Mouse (Mus musculus) heart, adult 18-20 months (tissue): ENCODE data around the gene Tmem220. TPM values are rescaled to one million over a fixed set of nuclear protein-coding genes. Genes with fewer than 3 reads are reported as not detected.
A peak's percentile ranks its signal among the peaks of the same experiment; 100 is the strongest.
"Not testable (repeated sequence)": the region's sequence is repeated elsewhere in the genome, so short reads cannot be mapped to it uniquely, and the experiment has no call there.

ENCODE experiments used
- DNase-seq, 2 experiments: peaks; one replicate each; pipeline ENCODE4 v3.0.0; 2021 to 2022; ENCODE audit warnings: mixed read lengths in 1 of 2
- total RNA-seq, 2 experiments: library from RNA; stranded (reverse); gene quantifications; 2 replicates each; pipeline ENCODE4 v1.2.3; 2021

The Tmem220 gene
- total RNA-seq, 2 experiments from 2014 or later: 2.0 to 2.7 TPM

DNA sequence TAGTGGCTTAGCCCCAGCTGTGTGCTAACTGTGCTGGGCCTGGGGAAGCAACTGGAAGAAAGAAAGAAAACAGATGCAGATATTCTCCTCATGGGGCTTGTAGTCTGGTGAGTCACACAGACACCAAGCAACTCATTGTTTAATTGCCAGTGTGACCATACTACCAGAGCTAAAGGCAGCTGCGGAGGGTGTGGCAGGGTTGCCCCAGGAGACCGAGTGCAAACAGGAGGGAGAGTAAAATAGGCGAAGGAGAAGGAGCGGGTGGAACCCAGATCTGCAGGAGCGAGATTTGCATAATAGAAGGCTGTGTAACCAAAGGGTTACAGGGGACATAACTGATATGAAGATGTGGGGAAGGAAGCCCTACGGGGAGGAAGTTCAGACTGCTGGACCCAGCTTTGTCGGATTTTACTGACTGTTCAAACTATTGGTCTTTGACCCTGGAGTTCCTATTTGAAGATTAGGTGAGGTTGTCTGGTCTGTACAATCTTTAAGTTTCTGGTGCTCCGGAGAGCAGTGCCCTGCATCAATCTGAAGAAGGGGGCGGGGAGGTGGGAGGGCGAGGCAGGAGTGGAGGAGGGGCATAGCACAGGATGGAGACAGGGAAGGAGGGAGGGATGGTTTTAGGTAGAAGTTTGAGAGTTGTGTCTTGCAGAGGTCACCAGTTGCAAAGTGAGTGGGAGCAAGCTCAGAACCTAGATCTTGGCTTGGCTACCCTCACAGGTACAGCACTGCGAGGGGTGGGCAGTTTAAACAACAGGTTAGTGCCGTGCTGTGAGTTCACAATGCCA, 7.0 kb upstream of the Tmem220 start:
- DNase-seq: peak in 1 of 2 experiments; percentile 60

DNA sequence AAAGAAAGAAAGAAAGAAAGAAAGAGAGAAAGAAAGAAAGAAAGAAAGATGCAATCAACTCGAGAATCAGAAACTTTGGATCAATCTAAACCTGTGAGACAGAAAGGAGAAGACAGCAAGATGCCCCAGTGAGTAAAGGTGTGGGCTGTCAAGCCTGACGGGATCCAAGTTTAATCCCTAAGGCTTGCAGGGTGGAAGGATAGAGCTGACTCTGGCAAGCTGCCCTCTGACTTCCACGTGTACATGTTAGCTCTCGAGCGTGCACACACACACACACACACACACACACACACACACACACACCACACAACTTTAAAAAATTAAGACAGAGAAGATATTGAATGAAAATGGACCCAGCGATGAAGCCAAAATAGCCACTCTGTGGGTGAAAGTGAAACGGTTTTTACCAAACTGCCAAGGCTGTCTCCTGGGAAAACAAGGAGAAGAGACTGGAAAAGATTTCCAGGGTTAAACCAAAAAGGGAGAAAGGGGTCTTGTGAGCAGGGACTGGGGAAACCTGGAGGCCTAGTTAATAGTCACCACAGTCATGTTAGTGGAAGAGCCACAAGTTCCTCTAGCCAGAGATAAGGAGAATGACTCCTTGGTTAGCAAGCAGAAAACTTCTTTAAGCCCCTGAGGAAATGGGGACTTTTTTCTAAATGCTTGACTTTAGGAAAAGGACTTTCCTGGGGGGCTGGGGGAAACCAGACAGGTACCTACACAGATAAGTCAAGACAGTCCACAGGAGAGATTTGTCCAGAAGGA, 5.1 kb upstream of the Tmem220 start:
- DNase-seq: no peak

DNA sequence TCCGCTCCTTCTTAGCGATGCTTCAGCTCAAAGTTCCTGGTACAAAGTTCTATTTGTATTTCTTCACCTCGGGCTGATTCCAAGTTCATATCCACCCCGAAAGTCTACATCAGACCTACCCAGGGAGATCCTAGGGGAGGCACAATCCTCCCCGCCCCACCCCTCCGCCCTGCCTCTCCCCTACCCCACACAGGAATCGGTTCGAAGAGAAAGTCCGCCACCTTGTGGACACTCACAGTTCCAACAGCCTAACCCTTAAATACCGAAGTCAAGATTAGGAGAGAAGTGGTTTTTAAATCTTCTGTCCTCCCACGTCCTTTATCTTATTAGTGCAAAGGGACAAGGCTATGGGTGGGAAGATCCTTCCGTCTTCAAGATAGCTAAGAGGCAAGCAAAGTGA, 4.0 kb upstream of the Tmem220 start:
- DNase-seq: peak; percentile 68 to 83

DNA sequence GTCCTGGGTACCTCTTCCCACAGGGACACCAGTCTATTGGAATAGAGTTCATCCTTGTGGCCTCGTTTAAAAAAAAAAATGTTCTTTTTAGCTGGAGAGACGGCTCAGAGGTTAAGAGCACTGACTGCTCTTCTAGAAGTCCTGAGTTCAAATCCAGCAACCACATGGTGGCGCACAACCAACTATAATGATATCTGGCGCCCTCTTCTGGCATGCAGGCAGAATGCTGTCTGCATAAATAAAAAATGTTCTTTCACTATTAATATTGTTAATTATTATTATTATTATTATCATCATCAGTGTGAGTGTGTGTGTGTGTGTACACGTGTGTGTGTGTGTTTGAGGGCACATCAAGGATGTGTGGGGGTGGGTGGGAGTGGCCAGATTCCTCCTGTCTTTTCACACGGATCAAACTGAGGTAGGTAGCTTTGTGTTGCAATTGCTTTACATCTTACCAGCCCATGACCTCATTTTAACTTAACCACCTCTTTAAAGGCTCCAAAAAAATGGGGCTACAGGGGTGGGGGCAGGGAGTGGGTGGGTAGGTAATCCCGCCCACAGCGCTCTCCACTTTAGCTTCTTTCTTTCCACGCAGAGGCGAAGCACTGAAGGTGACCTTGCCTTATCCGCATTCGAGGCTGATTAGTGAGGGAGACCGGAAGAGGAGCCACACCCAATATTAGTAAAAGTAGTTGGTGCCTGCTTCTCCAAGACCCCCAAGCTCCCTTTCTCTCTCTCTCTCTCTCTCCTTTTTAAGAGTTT, 2.4 kb upstream of the Tmem220 start:
- DNase-seq: peak in 1 of 2 experiments; percentile 42

DNA sequence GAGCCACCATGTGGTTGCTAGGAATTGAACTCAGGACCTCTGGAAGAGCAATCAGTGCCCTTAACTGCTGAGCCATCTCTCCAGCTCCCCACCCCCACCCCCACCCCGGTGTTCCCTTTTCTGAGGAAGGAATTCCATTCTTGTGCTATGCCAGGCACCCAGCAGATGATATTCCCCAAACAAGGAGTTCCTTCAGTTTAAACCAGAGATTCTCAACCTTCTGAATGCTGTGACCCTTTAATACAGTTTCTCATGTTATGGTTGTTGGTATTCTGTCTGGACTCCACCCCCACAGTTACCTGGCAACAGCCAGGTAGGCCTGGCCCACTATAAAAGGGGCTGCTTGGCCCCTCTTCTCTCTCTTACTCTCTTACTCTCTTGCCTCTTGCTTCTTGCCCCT, 1.8 kb upstream of the Tmem220 start:
- DNase-seq: not testable (repeated sequence)

DNA sequence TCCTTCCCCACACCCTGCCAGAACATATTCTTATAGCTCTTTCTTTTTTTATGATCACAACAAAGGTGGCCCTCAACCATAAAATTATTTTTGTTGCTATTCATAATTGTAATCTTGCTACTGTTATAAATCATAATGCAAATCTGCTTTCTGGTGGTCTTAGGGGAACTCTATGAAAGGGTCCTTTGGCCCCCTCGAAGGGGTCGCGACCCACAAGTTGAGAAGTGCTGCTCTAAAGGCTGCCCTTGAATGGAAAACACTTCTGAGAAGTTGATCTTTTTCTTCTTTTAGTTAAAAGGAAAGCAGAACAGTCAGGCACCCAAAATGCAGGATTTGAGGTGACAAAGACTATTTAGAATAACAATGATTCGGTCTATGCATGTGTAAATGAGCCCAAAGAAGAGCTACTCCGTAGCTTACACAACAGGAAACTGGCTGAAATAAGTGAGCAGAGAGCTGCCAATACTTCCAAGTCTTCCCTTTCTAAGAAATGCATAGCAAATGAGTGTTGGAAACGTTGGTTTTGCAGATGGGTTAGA, 1.1 kb upstream of the Tmem220 start:
- DNase-seq: no peak

DNA sequence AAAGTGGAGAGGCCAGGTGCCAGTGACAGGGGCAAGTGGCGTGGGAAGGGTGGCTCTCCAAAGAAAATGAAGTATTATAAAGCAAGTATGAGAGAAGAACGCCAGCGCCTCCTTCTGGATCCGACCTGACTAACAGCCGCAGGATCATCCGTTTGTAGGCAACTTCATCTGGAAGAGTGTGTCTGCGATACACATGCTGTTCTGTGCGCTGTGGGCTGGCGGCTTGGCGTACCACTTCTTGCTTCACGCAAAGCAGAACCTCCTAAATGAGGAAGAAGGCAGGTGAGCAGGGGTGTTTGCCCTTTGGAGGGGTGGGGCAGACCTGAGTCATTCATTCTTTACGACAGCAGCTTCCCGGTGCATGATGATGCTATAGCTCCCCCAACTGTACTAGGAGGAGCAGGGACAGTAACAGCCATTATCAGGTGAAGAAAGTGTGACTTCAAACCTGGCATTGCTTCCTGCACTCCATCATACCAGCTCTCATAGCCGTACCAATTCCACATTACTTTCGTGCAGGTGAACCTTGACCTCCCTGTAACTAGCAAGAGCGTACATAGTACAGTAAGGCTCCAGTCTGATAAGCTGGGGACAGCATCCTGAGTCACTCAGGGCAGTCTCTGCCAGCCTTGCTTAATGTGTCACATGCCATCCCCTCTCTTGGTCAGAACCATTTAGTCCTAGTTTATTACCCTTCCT, 6.1 kb downstream of the Tmem220 start:
- DNase-seq: no peak

DNA sequence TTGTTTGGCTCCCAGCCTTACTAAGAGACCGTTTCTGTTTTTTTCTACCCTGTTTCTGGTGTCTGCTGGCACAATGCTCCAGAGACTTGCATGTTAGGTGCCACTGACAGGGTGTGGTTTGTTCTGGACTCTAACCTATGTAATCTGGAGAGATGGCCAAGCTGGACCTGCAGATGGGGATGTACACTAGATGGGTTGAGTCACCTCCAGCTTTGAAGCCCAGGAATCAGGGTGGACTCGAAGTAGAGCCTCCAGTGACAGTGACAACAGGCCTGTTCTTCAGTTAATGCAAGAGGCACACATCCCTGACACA, 6.6 kb downstream of the Tmem220 start:
- DNase-seq: no peak

DNA sequence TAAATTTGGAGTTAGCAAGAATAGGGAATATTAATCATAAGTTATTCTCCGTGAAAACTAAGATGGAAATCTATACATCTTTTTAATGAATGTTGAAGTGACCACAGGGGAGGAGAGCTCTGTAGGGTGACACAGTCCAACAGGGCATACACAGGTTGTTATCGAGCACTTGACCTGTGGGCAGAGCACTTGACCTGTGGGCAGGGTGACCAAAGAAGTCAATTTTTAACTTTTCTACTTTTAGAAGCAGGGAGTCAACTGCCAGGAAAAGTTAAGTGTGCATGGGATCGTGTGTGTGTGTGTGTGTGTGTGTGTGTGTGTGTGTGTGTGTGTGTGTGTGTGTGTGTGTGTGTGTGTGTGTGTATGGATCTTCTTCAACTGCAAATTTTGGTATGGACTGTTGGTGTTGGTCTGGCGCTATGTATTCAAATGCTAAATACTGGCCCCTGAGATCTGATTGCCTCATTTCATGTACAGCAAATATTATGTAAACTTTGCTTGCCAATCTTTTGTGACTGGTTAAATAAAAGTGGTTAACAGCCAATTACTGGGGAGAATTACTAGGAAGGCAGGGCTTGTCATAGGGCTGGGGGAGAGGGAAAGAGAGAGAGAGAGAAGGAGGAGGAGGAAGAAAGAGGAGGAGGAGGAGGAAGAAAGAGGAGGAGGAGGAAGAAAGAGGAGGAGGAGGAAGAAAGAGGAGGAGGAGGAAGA, 10.0 kb downstream of the Tmem220 start:
- DNase-seq: no peak

DNA sequence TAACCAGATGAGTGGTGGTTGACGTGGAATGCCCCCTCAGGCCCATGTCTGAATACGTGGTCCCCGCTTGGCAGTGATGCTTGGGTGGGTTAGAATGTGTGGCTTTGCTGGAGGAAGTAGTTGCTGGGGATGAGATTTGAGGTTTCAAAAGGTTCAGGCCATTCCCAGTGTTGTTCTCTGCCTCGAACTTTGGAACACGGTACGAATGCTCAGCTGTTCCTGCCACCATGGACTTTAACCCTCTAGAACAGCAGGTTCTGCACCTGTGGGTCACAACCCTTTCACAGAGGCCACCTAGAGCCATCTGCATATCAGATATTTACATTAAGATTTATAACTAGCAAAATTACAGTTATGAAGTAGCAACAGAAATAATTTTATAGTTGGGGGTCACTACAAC, 11.3 kb downstream of the Tmem220 start:
- no peak for DNase-seq

DNA sequence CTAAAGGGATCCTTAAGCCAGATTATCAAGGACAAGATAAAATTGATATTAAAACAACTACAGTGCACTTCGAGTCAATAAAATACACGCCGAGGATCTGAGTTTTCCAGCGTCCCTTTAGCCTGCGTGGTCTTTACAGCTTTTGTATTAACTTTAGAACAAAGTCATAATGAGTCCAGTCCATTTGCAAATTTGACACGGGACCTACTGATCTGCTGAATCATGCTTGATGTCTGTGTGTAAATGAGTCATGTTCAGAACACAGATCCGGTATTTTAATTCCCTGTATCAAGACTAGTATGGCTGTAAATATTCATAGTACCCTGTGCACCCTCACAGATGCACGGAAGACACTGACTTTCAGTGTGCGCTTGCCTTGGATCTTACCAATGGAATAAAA, 11.9 kb downstream of the Tmem220 start:
- no peak for DNase-seq

DNA sequence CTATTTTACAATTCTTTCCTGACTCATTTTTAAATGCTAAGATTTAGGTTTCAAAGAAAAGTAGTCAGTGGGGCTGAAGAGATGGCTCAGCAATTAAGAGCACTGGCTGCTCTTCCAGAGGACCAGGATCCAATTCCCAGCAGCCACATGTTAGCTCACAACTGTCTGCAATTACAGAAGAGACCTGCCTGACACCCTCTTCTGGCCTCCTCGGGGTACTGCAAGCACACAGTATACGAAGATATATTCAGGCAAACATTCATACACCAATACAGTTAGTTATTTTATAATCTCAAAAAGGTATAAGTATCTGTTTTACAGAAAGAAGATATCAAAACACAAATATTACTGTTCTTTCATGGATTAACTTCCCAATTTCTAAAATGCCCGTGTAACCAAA, 14.8 kb downstream of the Tmem220 start:
- no peak for DNase-seq

DNA sequence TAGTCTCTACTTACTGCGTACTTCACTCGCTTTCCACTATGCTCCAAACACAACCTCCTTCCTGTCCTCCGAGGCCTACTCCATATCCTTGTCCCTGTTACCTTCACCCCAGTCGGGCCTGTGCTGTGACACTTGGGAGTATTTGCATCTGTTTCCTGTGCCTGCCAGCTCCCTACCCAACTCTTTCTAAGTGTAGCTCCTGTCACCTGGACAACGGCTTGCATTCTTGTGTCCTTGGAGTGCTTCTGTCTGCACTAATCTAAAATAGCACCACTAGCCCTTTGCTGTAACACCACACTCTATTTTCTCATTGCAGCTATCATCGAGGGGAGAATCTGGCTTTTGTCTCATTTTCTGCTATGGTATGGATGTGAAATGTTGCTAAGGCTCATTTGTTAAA, 15.5 kb downstream of the Tmem220 start:
- peak in 1 of 2 experiments; percentile 33 for DNase-seq

DNA sequence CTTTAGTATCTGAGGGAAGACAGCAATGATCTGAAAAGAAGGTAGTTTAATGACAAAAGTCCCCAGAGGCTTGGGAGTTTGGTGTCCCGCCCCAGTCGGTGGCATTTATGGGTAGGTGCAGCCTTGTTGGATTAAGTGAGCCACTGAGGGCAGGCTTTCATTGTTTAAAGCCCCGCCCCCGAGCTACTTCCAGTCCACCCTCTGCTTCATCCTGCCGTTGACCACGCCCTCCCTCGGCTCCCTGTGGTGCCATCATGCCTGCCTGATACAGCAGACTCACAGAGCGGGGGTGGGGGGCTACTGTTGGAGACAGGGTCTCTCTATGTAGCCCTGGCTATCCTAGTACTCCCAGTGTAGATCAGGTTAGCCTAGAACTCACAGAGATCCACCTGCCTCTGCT, 18.1 kb downstream of the Tmem220 start:
- no peak for DNase-seq

DNA sequence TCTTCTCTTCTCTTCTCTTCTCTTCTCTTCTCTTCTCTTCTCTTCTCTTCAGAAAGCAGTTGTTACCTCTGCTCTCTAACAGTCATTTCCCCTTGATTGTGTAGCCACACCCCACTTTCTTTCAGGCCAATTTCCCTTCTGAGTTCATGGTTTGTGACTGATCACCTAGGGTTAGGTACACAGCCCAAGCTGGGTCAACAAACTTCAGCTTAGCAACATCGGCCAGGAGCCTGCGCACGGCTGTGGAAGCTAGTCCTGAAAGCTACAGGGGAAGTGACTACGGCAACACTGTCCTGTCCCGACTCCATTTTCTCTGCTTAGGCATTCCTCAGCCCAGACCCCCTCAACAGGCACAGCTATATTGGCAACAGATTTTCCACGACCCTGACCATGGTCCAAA, 20.0 kb downstream of the Tmem220 start:
- DNase-seq: no peak

DNA sequence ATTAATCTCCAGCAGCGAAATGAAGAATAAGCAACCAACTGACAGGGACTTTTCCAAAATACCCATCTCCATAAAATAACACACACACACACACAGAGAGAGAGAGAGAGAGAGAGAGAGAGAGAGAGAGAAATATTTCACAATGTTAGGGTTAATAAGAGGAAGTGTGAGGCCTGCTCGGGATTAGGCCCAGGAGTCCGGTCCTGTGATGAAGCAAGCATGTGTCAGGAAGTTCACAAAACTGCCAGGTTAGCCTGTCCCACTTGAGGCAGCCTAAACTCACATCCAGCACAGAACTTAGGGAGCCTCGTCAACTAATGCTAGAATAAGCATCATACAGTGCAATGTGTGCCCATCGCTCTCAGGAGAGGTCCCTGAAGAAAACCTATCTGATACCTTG, 22.2 kb downstream of the Tmem220 start:
- DNase-seq: no peak

DNA sequence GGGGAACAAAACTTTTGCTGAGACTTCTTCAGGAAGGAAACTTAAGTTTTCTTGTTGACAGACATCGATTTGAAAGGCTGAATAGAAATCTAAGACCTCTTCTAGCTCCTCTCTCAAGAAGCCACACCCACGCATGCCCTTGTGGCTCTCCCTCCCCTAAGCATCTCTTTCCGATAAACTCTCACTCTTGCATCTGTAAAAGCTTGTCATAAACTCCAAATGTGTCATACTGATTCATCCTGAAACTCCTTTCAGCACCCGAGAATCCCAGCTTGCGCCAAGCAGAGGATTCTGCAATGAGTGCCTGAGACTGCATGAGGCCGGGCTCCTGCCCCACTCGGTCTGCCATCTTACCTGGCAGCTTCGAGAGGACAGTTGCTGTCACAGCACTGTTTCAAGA, 23.5 kb downstream of the Tmem220 start:
- DNase-seq: no peak

DNA sequence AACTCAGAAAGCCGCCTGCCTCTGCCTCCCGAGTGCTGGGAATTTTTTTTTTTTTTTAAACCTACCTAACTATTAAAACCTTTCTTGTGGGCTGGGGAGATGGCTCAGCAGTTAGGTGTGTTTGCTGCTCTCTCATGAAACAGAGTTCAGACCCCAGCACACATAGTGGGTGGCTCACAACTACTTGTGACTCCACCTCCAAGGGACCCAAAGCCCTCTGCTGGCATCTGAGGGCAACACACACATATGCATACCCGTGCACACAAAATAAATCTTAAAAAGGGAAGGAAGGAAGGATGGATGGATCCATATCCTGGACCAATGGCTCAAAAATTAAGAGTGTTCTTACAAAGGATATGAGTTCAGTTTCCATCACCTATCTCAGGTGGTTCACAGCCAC, 24.3 kb downstream of the Tmem220 start:
- no peak for DNase-seq

DNA sequence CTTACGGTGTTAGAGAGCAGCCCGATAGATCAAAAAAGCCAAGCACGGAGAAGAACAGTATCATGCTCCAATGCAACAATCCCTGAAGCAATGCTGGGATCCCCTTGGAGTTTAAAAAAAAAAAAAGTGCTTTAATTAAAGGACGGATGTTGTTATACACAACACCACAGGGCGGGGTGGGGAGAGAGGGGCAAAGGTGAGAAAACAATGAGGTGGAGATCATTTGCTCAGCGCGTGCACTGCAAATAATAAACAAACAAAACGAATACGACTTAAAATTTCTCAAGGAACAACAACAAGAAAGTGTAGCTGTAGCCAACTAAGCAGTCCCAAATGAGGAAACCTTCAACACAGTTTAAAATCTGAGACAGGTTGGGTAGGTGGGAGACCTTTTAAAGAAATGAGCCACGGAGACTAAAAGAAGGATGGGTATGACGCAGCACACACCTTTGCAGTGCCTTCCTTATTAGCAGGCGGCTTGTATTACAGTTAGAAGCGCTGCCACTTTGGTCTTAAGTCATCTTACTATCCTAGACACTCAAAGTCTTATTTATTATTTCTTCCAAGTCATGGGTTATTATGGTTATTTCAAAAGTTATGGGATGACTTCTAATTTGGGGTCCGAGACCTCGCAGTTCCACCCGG, 26.8 kb downstream of the Tmem220 start:
- peak in 1 of 2 experiments; percentile 2 for DNase-seq

DNA sequence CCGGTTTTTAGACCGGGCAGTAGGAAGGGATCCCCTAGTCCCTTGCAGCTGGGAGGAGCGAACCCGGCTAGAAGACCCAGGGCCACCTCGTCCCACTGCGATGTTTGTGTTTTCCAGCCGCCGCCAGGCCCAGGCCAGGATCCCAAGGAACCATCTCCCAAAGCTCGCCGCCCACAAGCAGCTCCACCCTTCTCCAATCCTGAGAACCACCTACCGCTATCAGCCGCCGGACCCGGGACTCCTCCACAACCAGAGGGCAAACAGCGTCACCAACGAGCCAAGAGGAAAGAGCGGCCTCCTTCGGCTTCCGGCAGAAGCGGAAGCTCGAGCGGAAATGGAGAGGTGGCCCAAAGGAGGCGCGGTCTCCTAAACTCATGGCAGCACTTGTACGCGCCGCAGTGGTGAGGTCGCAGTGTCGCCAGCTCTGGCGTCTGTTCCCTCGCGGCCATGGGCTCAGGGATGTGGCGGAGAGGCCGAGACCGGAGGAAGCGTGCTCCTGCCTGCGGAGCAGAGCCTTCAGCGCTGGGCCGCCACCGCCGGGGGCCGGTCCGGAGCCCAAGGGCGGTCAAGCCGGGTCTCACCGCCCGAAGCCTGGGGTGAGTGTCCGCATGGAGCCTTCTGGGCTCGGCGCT, 27.5 kb downstream of the Tmem220 start, which contains the start of the genes Adprm and Sco1:
TSS of gene Adprm (minus strand) at position 274 of the 632 bp plus-strand sequence.
TSS of gene Sco1 (plus strand) at position 350 of the 632 bp plus-strand sequence.
- DNase-seq: peak; percentile 93 to 96
